Mouse (Mus musculus) layer of hippocampus, postnatal 14 days (tissue): Measurements from ENCODE around the gene Fmnl2. TPM values are rescaled to one million over a fixed set of nuclear protein-coding genes. Genes with fewer than 3 reads are reported as not detected.
A peak's percentile ranks its signal among the peaks of the same experiment; 100 is the strongest.

Experiments used
- DNase-seq, 2 experiments: peaks; one replicate each; pipeline ENCODE4 v3.0.0; 2021 to 2022; ENCODE audit warnings: low spot score in 2 of 2, mixed read lengths in 1 of 2
- total RNA-seq, 2 experiments: library from RNA; stranded (reverse); gene quantifications; 2 replicates each; pipeline ENCODE4 v1.2.3; 2021

The Fmnl2 gene
- total RNA-seq, 2 experiments from 2014 or later: 52.5 to 53.8 TPM

- DNase-seq: no peak
Observed at GRCm38 (mm10) chr2:52913311-52913710, 55.7 kb downstream of the Fmnl2 start.

GRCm38 (mm10) chr2:52913746-52914145, 56.1 kb downstream of the Fmnl2 start:
- no peak for DNase-seq

GRCm38 (mm10) chr2:52915536-52915935, 57.9 kb downstream of the Fmnl2 start:
- DNase-seq: no peak

GRCm38 (mm10) chr2:52918094-52918493, 60.4 kb downstream of the Fmnl2 start:
- DNase-seq: no peak

GRCm38 (mm10) chr2:52920701-52921435, 63.2 kb downstream of the Fmnl2 start:
- DNase-seq: no peak

GRCm38 (mm10) chr2:52925062-52925461, 67.4 kb downstream of the Fmnl2 start:
- no peak for DNase-seq

- DNase-seq: no peak
Observed at GRCm38 (mm10) chr2:52927381-52927780, 69.7 kb downstream of the Fmnl2 start.

- DNase-seq: no peak
Observed at GRCm38 (mm10) chr2:52927858-52928301, 70.2 kb downstream of the Fmnl2 start.

GRCm38 (mm10) chr2:52928401-52928800, 70.7 kb downstream of the Fmnl2 start:
- no peak for DNase-seq

GRCm38 (mm10) chr2:52930106-52930868, 72.6 kb downstream of the Fmnl2 start:
- peak; percentile 51 to 58 for DNase-seq

GRCm38 (mm10) chr2:52931315-52931714, 73.7 kb downstream of the Fmnl2 start:
- no peak for DNase-seq

- no peak for DNase-seq
Observed at GRCm38 (mm10) chr2:52935906-52936305, 78.2 kb downstream of the Fmnl2 start.

GRCm38 (mm10) chr2:52938351-52939074, 80.9 kb downstream of the Fmnl2 start:
- no peak for DNase-seq

- no peak for DNase-seq
Observed at GRCm38 (mm10) chr2:52943644-52944423, 86.2 kb downstream of the Fmnl2 start.

- no peak for DNase-seq
Observed at GRCm38 (mm10) chr2:52944594-52944993, 86.9 kb downstream of the Fmnl2 start.

GRCm38 (mm10) chr2:52946074-52946473, 88.4 kb downstream of the Fmnl2 start:
- no peak for DNase-seq

- no peak for DNase-seq
Observed at GRCm38 (mm10) chr2:52946524-52947186, 89.0 kb downstream of the Fmnl2 start.

GRCm38 (mm10) chr2:52948406-52948805, 90.7 kb downstream of the Fmnl2 start:
- no peak for DNase-seq

GRCm38 (mm10) chr2:52949556-52949955, 91.9 kb downstream of the Fmnl2 start:
- DNase-seq: no peak

- no peak for DNase-seq
Observed at GRCm38 (mm10) chr2:52950226-52950625, 92.6 kb downstream of the Fmnl2 start.
